Mouse (Mus musculus): ENCODE measurements around the gene Prkd2. TPM values are rescaled to one million over a fixed set of nuclear protein-coding genes. Genes with fewer than 3 reads are reported as not detected.
A peak's percentile ranks its signal among the peaks of the same experiment; 100 is the strongest.

The Prkd2 gene
- polyA plus RNA-seq, 2 experiments, result 19.2 to 35.9 TPM

DNA sequence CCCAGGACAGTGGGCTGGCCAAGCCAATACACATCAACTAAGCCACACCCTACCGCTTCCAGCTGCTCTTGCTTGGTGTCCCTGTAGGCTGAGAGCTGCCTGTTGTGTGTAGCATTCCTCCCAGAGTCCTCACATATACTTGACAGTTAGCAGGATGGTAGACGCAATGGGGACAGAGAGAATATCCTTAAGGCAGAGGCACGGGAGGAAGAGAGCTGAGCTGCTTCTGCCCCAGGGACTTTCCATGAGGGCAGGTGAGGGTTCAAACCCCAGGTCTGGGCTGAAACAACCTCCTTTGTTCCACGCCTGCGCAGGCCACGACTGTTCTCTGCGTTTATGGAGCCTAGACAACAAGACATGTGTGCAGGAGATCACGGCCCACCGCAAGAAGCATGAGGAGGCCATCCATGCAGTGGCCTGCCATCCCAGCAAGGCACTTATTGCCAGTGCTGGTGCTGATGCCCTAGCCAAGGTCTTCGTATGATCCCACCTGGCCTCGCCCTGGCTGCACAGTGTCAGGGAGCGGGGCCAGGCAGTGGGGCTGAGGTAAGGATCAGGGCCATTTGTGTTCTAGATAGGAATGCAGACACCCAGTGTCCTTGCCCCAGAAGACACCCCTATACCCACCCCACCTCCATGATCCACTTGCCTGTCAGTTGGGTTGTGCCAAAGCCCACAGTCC lies 3.1 kb upstream of the Prkd2 start:
- Histone ChIP-seq H3K27me3 (ENCODE audit: control insufficient read depth, insufficient read depth, low read length) (no peaks in the 10 kb centered on the region), H3K9ac (ENCODE audit: low read depth, low read length, severe bottlenecking) (no peak overlapping the region), H3K4me3 (replicated peaks; ENCODE audit: low read length) (no peak overlapping the region), H3K27ac (replicated peaks; ENCODE audit: low read depth, low read length) (no peak overlapping the region), H3K4me1 (ENCODE audit: control insufficient read depth, insufficient read depth, low read length) (peaks cover 6% of the 10 kb centered on the region), H3K9me3 (ENCODE audit: control insufficient read depth, low read length) (no peaks in the 10 kb centered on the region), H3K36me3 (ENCODE audit: control insufficient read depth, insufficient read depth, low read length) (peaks cover 60% of the 10 kb centered on the region), H3K4me2 (replicated peaks; ENCODE audit: low read depth, low read length, severe bottlenecking) (no peak overlapping the region)
- ATAC-seq (ENCODE audit: low FRiP score, low read depth) (no peak), DNase-seq (ENCODE audit: low spot score) (no peak)
- WGBS, result 95% methylated on average over 12 of the region's 12 CpGs
- no peak for TF ChIP-seq POLR2A (IDR thresholded peaks at IDR 0.05; ENCODE audit: borderline replicate concordance, extremely low read depth, insufficient read depth, insufficient read length)

DNA sequence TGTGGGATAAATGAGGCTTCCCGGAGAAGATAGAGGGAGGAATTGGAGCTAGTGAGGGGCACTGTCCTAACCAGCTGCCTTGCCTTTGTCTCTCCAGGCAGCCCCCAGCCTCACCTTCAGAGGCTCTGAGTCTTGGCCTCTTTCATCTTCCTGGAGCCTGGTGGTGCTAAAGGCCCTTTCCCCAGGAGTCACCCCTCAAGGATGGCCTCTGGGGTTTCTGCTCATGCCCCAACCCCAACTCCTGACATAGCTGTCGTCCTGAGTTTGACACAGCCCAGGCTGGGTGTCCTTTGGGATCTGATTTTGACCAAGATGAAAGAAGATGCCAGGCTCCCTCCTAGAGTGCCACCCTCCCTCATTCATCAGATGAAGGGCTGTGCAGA lies 2.6 kb upstream of the Prkd2 start:
- 90% methylated on average over 2 of the region's 2 CpGs for WGBS
- H3K27me3 ChIP-seq (ENCODE audit: control insufficient read depth, insufficient read depth, low read length), result no peaks in the 10 kb centered on the region
- peaks cover 55% of the 10 kb centered on the region for H3K36me3 ChIP-seq (ENCODE audit: control insufficient read depth, insufficient read depth, low read length)
- H3K4me2 ChIP-seq (replicated peaks; ENCODE audit: low read depth, low read length, severe bottlenecking), result no peak overlapping the region
- DNase-seq (ENCODE audit: low spot score) (no peak), ATAC-seq (ENCODE audit: low FRiP score, low read depth) (no peak)
- no peak overlapping the region for H3K9ac ChIP-seq (ENCODE audit: low read depth, low read length, severe bottlenecking)
- no peaks in the 10 kb centered on the region for H3K9me3 ChIP-seq (ENCODE audit: control insufficient read depth, low read length)
- no peak overlapping the region for H3K4me3 ChIP-seq (replicated peaks; ENCODE audit: low read length)
- no peak for TF ChIP-seq POLR2A (IDR thresholded peaks at IDR 0.05; ENCODE audit: borderline replicate concordance, extremely low read depth, insufficient read depth, insufficient read length)
- no peak overlapping the region for H3K27ac ChIP-seq (replicated peaks; ENCODE audit: low read depth, low read length)
- peaks cover 12% of the 10 kb centered on the region for H3K4me1 ChIP-seq (ENCODE audit: control insufficient read depth, insufficient read depth, low read length)

DNA sequence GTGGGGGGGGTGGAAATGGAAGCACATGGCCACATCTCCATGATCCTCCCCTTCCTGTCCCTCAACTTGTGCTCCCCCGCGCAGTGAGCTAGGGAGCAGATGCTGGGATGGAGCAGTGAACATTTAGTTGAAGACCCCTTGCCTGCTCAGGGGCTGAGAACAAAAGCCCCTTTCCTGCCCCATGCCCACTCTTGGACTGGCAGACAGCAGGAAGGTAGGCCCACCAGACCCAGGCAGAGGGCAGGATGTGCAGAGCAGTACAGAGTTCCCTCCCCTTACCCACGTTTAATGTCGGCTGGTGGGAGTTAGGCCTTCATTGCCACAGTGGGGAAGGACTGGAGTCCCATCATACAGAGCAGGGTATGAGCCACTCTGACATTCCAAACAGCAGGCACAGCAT lies 1.6 kb upstream of the Prkd2 start:
- TF ChIP-seq POLR2A (IDR thresholded peaks at IDR 0.05; ENCODE audit: borderline replicate concordance, extremely low read depth, insufficient read depth, insufficient read length), result no peak
- peaks cover 19% of the 10 kb centered on the region for H3K4me1 ChIP-seq (ENCODE audit: control insufficient read depth, insufficient read depth, low read length)
- DNase-seq (ENCODE audit: low spot score) (no peak), ATAC-seq (ENCODE audit: low FRiP score, low read depth) (no peak)
- no peak overlapping the region for H3K27ac ChIP-seq (replicated peaks; ENCODE audit: low read depth, low read length)
- no peak overlapping the region for H3K4me2 ChIP-seq (replicated peaks; ENCODE audit: low read depth, low read length, severe bottlenecking)
- H3K27me3 ChIP-seq (ENCODE audit: control insufficient read depth, insufficient read depth, low read length), result no peaks in the 10 kb centered on the region
- no peaks in the 10 kb centered on the region for H3K9me3 ChIP-seq (ENCODE audit: control insufficient read depth, low read length)
- peaks cover 50% of the 10 kb centered on the region for H3K36me3 ChIP-seq (ENCODE audit: control insufficient read depth, insufficient read depth, low read length)
- no peak overlapping the region for H3K4me3 ChIP-seq (replicated peaks; ENCODE audit: low read length)
- 77% methylated on average over 4 of the region's 4 CpGs for WGBS
- H3K9ac ChIP-seq (ENCODE audit: low read depth, low read length, severe bottlenecking), result no peak overlapping the region

DNA sequence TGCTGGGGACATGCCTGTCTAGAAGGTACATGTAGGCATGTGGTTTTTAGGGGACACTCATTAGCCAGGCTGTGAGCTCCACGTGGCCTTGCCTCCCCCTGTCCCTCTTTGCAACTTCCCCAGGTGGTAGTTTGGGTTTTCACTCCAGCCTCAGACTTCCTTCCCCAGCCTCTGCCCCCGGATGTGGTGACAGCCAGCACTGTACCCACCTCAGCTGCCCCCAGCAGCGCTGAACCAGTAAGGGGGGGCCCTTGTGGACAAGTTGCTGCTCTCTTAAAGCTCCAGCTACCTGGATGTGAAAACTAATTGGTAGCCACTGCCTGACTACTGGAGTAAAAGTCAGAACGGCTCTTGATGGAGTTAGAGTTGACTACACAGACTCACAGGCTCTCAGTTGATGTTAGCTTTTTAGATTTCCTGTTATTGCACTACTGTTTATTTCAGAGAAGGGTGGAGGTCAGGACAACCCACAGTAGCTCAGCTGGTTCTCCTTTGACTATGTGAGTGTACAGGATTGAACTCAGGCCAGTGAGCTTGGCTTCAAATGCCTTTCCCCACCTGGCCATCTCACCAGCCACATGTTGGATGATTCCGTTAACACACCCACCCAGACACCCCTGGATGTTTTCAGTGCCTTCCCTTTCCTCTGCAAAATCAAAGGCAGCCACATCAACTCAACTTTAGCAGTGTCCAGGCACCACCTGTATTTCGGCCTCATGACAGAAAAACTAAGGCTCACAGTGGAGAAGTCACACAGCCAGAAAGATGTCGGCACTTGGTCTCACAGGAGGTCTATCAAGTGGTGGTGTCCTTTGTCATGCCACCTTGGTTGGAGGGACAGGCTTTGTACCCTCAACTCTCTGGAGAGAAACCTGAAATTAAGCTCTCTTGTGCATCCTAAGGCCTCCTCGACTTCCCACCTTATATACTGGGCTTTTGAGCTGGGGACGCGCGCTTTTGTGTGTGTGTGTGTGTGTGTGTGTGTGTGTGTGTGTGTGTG lies 841 bp upstream of the Prkd2 start:
- Histone ChIP-seq H3K4me1 (ENCODE audit: control insufficient read depth, insufficient read depth, low read length) (peaks cover 19% of the 10 kb centered on the region), H3K27ac (replicated peaks; ENCODE audit: low read depth, low read length) (peak overlapping the region; percentile 66), H3K9ac (ENCODE audit: low read depth, low read length, severe bottlenecking) (0 out of 2 replicates have a peak overlapping the region, but pooled peaks have one; percentile 69), H3K9me3 (ENCODE audit: control insufficient read depth, low read length) (no peaks in the 10 kb centered on the region), H3K4me2 (replicated peaks; ENCODE audit: low read depth, low read length, severe bottlenecking) (peak overlapping the region; percentile 91), H3K36me3 (ENCODE audit: control insufficient read depth, insufficient read depth, low read length) (peaks cover 46% of the 10 kb centered on the region), H3K4me3 (replicated peaks; ENCODE audit: low read length) (peak overlapping the region; percentile 60; the same call in 1 of the 2 replicates), H3K27me3 (ENCODE audit: control insufficient read depth, insufficient read depth, low read length) (no peaks in the 10 kb centered on the region)
- ATAC-seq (ENCODE audit: low FRiP score, low read depth) (no peak), DNase-seq (ENCODE audit: low spot score) (no peak)
- WGBS, result 45% methylated on average over 11 of the region's 11 CpGs
- no peak for TF ChIP-seq POLR2A (IDR thresholded peaks at IDR 0.05; ENCODE audit: borderline replicate concordance, extremely low read depth, insufficient read depth, insufficient read length)

DNA sequence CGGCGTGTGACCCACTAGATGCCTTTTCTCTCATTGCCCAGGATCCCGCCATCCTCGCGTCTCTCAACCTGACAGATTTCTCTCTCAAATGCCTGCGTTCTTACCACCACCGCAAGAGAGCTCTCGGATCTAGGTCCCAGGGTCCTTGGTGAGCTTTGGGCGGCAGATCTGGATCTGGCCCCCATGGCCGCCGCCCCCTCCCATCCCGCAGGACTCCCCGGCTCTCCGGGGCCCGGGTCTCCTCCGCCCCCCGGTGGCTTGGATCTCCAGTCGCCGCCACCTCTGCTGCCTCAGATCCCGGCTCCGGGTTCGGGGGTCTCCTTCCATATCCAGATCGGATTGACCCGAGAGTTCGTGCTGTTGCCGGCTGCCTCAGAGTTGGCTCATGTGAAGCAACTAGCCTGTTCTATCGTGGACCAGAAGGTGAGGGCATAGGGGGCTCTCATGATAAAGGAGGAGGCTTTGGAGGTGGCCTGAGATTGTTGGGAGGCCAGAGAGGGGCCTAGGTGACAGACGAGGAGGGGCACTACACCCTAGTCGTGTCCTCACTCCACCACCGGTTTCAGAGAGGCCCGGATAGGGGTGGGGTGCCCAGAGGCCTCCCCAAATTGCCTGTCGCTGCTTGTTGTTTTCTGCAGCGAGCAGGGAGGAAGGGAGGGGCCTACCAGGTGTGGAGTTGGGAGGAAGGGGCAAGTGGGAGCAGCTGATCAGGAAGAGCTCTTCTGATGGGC lies 904 bp downstream of the Prkd2 start:
- Histone ChIP-seq H3K27ac (replicated peaks; ENCODE audit: low read depth, low read length) (peak overlapping the region; percentile 66), H3K4me3 (replicated peaks; ENCODE audit: low read length) (peak overlapping the region; percentile 60), H3K36me3 (ENCODE audit: control insufficient read depth, insufficient read depth, low read length) (peaks cover 44% of the 10 kb centered on the region), H3K4me1 (ENCODE audit: control insufficient read depth, insufficient read depth, low read length) (peaks cover 19% of the 10 kb centered on the region), H3K27me3 (ENCODE audit: control insufficient read depth, insufficient read depth, low read length) (no peaks in the 10 kb centered on the region), H3K4me2 (replicated peaks; ENCODE audit: low read depth, low read length, severe bottlenecking) (peak overlapping the region; percentile 91), H3K9me3 (ENCODE audit: control insufficient read depth, low read length) (no peaks in the 10 kb centered on the region), H3K9ac (ENCODE audit: low read depth, low read length, severe bottlenecking) (peak overlapping the region; percentile 69)
- under 1% methylated on average over 33 of the region's 33 CpGs for WGBS
- DNase-seq (ENCODE audit: low spot score), result peak; percentile 47
- TF ChIP-seq POLR2A (IDR thresholded peaks at IDR 0.05; ENCODE audit: borderline replicate concordance, extremely low read depth, insufficient read depth, insufficient read length), result no peak
- no peak for ATAC-seq (ENCODE audit: low FRiP score, low read depth)

Measured in limb, embryonic 14.5 days (tissue).